Mouse (Mus musculus) stomach, embryonic 14.5 days (tissue): ENCODE results near the gene Alkbh4. TPM values are rescaled to one million over a fixed set of nuclear protein-coding genes. Genes with fewer than 3 reads are reported as not detected.
"Not testable (repeated sequence)": the region's sequence is repeated elsewhere in the genome, so short reads cannot be mapped to it uniquely, and the experiment has no call there.

Experiments used
- ATAC-seq: fragments of 200-750 bp; cut with Nextera tagmentation; 2 replicates; pipeline ENCODE4 v1.8.0; 2017; ENCODE audit warnings: low read depth, moderate TSS enrichment; ENCODE audit not compliant: insufficient number of reproducible peaks, insufficient read depth, low FRiP score
- H3K27ac ChIP-seq: fragments of 300-500 bp; sonication (generic); 2 replicates; pipeline ENCODE4 v1.5.1; 2014; ENCODE audit warnings: mild to moderate bottlenecking, low read length, moderate library complexity, mixed read lengths
- H3K27me3 ChIP-seq: fragments of 300-500 bp; sonication (generic); 2 replicates; pipeline ENCODE4 v1.6.1; 2014; ENCODE audit warnings: low read length, control low read depth, mixed read lengths; ENCODE audit not compliant: control insufficient read depth, insufficient read depth
- H3K36me3 ChIP-seq: fragments of 300-500 bp; sonication (generic); 2 replicates; pipeline ENCODE4 v1.6.1; 2014; ENCODE audit warnings: mild to moderate bottlenecking, control low read depth, low read length, moderate library complexity, mixed read lengths; ENCODE audit not compliant: control insufficient read depth, insufficient read depth
- H3K4me1 ChIP-seq: fragments of 300-500 bp; sonication (generic); 2 replicates; pipeline ENCODE4 v1.6.1; 2014; ENCODE audit warnings: low read length, control low read depth, mixed read lengths; ENCODE audit not compliant: control insufficient read depth, insufficient read depth
- H3K4me2 ChIP-seq: fragments of 300-500 bp; sonication (generic); replicated peaks from 2 replicates; pipeline ENCODE4 v1.6.1; 2014; ENCODE audit warnings: low read depth, low read length, control low read depth
- H3K4me3 ChIP-seq: fragments of 300-500 bp; sonication (generic); 2 replicates; pipeline ENCODE4 v1.5.1; 2014; ENCODE audit warnings: low read depth, low read length, control low read depth
- H3K9ac ChIP-seq: fragments of 300-500 bp; sonication (generic); replicated peaks from 2 replicates; pipeline ENCODE4 v1.6.1; 2014; ENCODE audit warnings: low read depth, mild to moderate bottlenecking, control low read depth, low read length, moderate library complexity, mixed read lengths
- H3K9me3 ChIP-seq: fragments of 300-500 bp; sonication (generic); 2 replicates; pipeline ENCODE4 v1.6.1; 2016; ENCODE audit warnings: low read depth, low read length, control low read depth; ENCODE audit not compliant: control insufficient read depth
- WGBS: fragments of 180-500 bp; shearing (Covaris S2); extraction: QIAGEN DNeasy Blood & Tissue Kit; methylation state at CpG from one replicate; pipeline ENCODE4 v1.1.7; 2014; 5-methylcytosine and 5-hydroxymethylcytosine counted together
- polyA plus RNA-seq: library from polyadenylated mRNA; unstranded; fragments of >200 nt; fragmentation: Nextera tagmentation; extraction: Ambion mirVana; gene quantifications from 2 replicates; pipeline ENCODE4 v1.2.1, GENCODE M21; 2014

The Alkbh4 gene
- polyA plus RNA-seq, 1 experiment from 2014 or later = 18.1 TPM

DNA sequence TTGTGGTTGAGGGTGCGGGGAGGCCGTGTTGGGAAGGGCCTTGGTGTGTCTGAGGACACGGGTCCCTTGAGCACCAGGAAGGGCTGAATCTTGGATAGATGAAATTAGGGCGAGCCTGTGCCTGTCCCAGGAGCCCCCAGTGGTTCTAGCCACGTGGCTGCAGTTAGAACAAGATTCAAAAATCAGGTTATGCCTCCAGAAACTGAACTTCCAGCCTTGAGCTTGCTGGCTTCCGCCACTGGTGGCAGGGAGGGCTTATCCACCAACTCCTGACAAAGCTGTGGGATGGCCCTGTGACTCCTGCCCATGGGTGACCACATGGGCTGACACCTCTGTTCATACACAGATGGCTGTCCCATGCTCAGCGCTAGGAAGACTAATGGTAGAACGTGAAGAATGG lies 11.8 kb downstream of the Alkbh4 start:
- Histone ChIP-seq H3K27me3 (no peaks in the 10 kb centered on the region), H3K4me2 (no peak overlapping the region), H3K9me3 (no peaks in the 10 kb centered on the region), H3K36me3 (no peaks in the 10 kb centered on the region), H3K9ac (no peak overlapping the region), H3K27ac (no peak overlapping the region), H3K4me1 (peaks cover 4% of the 10 kb centered on the region; the same call in 1 of the 2 replicates), H3K4me3 (no peak overlapping the region)
- WGBS = 74% methylated on average over 8 of the region's 8 CpGs
- no peak for ATAC-seq

- not testable (repeated sequence) for H3K9ac ChIP-seq, H3K27me3 ChIP-seq, H3K27ac ChIP-seq, H3K9me3 ChIP-seq, H3K4me1 ChIP-seq, H3K4me3 ChIP-seq, H3K4me2 ChIP-seq, H3K36me3 ChIP-seq, ATAC-seq
- WGBS = 69% methylated on average over 5 of the region's 5 CpGs
These were observed 13.2 kb downstream of the Alkbh4 start for GRCm38 (mm10) chr5:136149134-136149576.

- Histone ChIP-seq H3K36me3 (no peaks in the 10 kb centered on the region), H3K27ac (no peak overlapping the region), H3K27me3 (no peaks in the 10 kb centered on the region), H3K4me1 (no peaks in the 10 kb centered on the region), H3K4me3 (no peak overlapping the region), H3K9ac (no peak overlapping the region), H3K9me3 (no peaks in the 10 kb centered on the region), H3K4me2 (no peak overlapping the region)
- WGBS = 70% methylated on average over 8 of the region's 8 CpGs
- no peak for ATAC-seq
These were observed 16.4 kb downstream of the Alkbh4 start for GRCm38 (mm10) chr5:136152365-136152764.

GRCm38 (mm10) chr5:136155399-136155798 lies 19.5 kb downstream of the Alkbh4 start:
- no peaks in the 10 kb centered on the region for H3K4me1 ChIP-seq
- no peaks in the 10 kb centered on the region for H3K9me3 ChIP-seq
- no peak for ATAC-seq
- H3K36me3 ChIP-seq = no peaks in the 10 kb centered on the region
- H3K9ac ChIP-seq = no peak overlapping the region
- H3K4me3 ChIP-seq = no peak overlapping the region
- H3K27ac ChIP-seq = no peak overlapping the region
- 76% methylated on average over 5 of the region's 5 CpGs for WGBS
- H3K4me2 ChIP-seq = no peak overlapping the region
- H3K27me3 ChIP-seq = no peaks in the 10 kb centered on the region

DNA sequence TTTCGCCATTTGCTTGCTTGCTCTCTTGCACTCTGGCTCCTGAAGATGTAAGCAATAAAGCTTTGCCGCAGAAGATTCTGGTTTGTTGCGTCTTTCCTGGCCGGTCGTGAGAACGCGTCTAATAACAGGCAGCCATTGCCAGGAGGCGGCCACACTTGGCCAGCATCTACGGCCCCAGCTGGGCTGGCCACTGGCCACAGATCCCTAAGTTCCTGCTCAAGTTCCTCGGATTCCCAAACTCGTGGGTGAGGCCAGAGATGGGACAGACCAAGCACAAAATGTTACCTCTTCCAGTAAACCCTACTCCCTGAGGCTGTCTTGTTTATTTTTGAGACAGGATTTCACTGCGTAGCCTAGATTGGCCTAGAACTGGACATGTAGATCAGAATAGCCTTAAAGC lies 24.1 kb downstream of the Alkbh4 start:
- not testable (repeated sequence) for H3K9me3 ChIP-seq, H3K9ac ChIP-seq, H3K4me1 ChIP-seq, H3K4me2 ChIP-seq, H3K4me3 ChIP-seq, H3K27me3 ChIP-seq, H3K27ac ChIP-seq, H3K36me3 ChIP-seq, ATAC-seq
- WGBS = 88% methylated on average over 11 of the region's 12 CpGs

GRCm38 (mm10) chr5:136163807-136164474 lies 28.0 kb downstream of the Alkbh4 start:
- H3K27ac ChIP-seq = no peak overlapping the region
- no peak overlapping the region for H3K4me3 ChIP-seq
- no peak overlapping the region for H3K4me2 ChIP-seq
- 86% methylated on average over 11 of the region's 11 CpGs for WGBS
- no peak for ATAC-seq
- H3K9ac ChIP-seq = no peak overlapping the region
- no peaks in the 10 kb centered on the region for H3K27me3 ChIP-seq
- no peaks in the 10 kb centered on the region for H3K36me3 ChIP-seq
- no peaks in the 10 kb centered on the region for H3K4me1 ChIP-seq
- 0 out of 2 replicates have a peak, but pooled peaks cover 3% of the 10 kb centered on the region for H3K9me3 ChIP-seq

GRCm38 (mm10) chr5:136165246-136165645 lies 29.3 kb downstream of the Alkbh4 start:
- no peaks in the 10 kb centered on the region for H3K27me3 ChIP-seq
- no peak overlapping the region for H3K4me2 ChIP-seq
- H3K27ac ChIP-seq = no peak overlapping the region
- no peaks in the 10 kb centered on the region for H3K4me1 ChIP-seq
- 0 out of 2 replicates have a peak, but pooled peaks cover 3% of the 10 kb centered on the region for H3K9me3 ChIP-seq
- no peak overlapping the region for H3K9ac ChIP-seq
- no peak for ATAC-seq
- 79% methylated on average over 8 of the region's 8 CpGs for WGBS
- H3K4me3 ChIP-seq = no peak overlapping the region
- no peaks in the 10 kb centered on the region for H3K36me3 ChIP-seq

GRCm38 (mm10) chr5:136167296-136167695 lies 31.4 kb downstream of the Alkbh4 start:
- no peak overlapping the region for H3K27ac ChIP-seq
- no peak overlapping the region for H3K9ac ChIP-seq
- H3K36me3 ChIP-seq = no peaks in the 10 kb centered on the region
- 0 out of 2 replicates have a peak, but pooled peaks cover 3% of the 10 kb centered on the region for H3K9me3 ChIP-seq
- no peaks in the 10 kb centered on the region for H3K27me3 ChIP-seq
- H3K4me2 ChIP-seq = no peak overlapping the region
- H3K4me3 ChIP-seq = no peak overlapping the region
- 84% methylated on average over 4 of the region's 4 CpGs for WGBS
- no peak for ATAC-seq
- H3K4me1 ChIP-seq = 0 out of 2 replicates have a peak, but pooled peaks cover 5% of the 10 kb centered on the region

- Histone ChIP-seq H3K9ac (no peak overlapping the region), H3K9me3 (0 out of 2 replicates have a peak, but pooled peaks cover 3% of the 10 kb centered on the region), H3K4me1 (0 out of 2 replicates have a peak, but pooled peaks cover 5% of the 10 kb centered on the region), H3K27me3 (no peaks in the 10 kb centered on the region), H3K36me3 (no peaks in the 10 kb centered on the region), H3K27ac (no peak overlapping the region), H3K4me3 (no peak overlapping the region), H3K4me2 (no peak overlapping the region)
- WGBS = 98% methylated on average over 3 of the region's 3 CpGs
- no peak for ATAC-seq
These were observed 32.1 kb downstream of the Alkbh4 start for GRCm38 (mm10) chr5:136168071-136168470.
